Comparison of ENCODE assay signal across 8 mouse cellular contexts in genomic region chr11:106564261-106564660, GRCm38 (mm10). TPM values are rescaled to one million over a fixed set of nuclear protein-coding genes. Genes with fewer than 3 reads are reported as not detected.
DNase-seq lines count a peak whose midpoint lies in the region; ATAC-seq and TF ChIP-seq lines count a peak whose summit lies in the region.

No protein-coding gene starts in this region.

- H3K9me3 ChIP-seq in heart, embryonic 15.5 days (replicated peaks): no peaks in the 10 kb centered on the region

- H3K4me2 ChIP-seq in heart, embryonic 15.5 days: peak overlapping the region; percentile 30; the same call in 1 of the 2 replicates

- peaks cover 36% of the 10 kb centered on the region for H3K4me1 ChIP-seq in heart, embryonic 15.5 days (replicated peaks)
- H3K4me1 ChIP-seq in thymus, adult 2 months (replicated peaks; ENCODE audit: control insufficient read depth, insufficient read depth, low read length): peaks cover 10% of the 10 kb centered on the region

- peak overlapping the region; percentile 67 for H3K27ac ChIP-seq in heart, embryonic 15.5 days
- H3K27ac ChIP-seq in thymus, adult 2 months (ENCODE audit: control insufficient read depth, insufficient read depth, low read length): no peak overlapping the region

- ATAC-seq in heart, embryonic 15.5 days (replicated peaks; ENCODE audit: insufficient number of reproducible peaks, insufficient read depth, low FRiP score, low read depth): peak; percentile 30; the same call in 1 of the 2 replicates
- ATAC-seq in monocyte, adult 5-6 weeks (replicated peaks; ENCODE audit: insufficient number of reproducible peaks, low FRiP score, low TSS enrichment, poor library complexity, severe bottlenecking): peak; percentile 64

- no peaks in the 10 kb centered on the region for H3K27me3 ChIP-seq in heart, embryonic 15.5 days
- H3K27me3 ChIP-seq in thymus, adult 2 months (ENCODE audit: control insufficient read depth, insufficient read depth, low read length): no peaks in the 10 kb centered on the region

- no peak for TF ChIP-seq CTCF in thymus, adult 2 months (IDR thresholded peaks at IDR 0.05; ENCODE audit: borderline replicate concordance, control insufficient read depth, extremely low read depth, insufficient read depth, low read length, poor library complexity)

- no peak overlapping the region for H3K4me3 ChIP-seq in heart, embryonic 15.5 days
- H3K4me3 ChIP-seq in thymus, adult 2 months (ENCODE audit: control insufficient read depth, insufficient read depth, low read length): no peak overlapping the region

- peak; percentile 51 for DNase-seq in cerebellum, adult 9-10 months
- no peak for DNase-seq in cerebellum, adult 11 months
- DNase-seq in brain, adult 2 months (ENCODE audit: low read depth, low spot score): peak; percentile 93
- no peak for DNase-seq in c-Kit-positive CD71-positive TER-119-positive erythroid progenitor cells, embryonic 14.5 days (ENCODE audit: low spot score)
- DNase-seq in thymus, adult 2 months: no peak
- DNase-seq in testis, postnatal 10 days (ENCODE audit: low spot score): no peak

- WGBS in heart, embryonic 15.5 days: 34% methylated on average over 12 of the region's 12 CpGs
- 52% methylated on average over 12 of the region's 12 CpGs for WGBS in thymus, adult 2 months

- no peak for TF ChIP-seq POLR2A in thymus, adult 2 months (IDR thresholded peaks at IDR 0.05; ENCODE audit: control insufficient read depth, extremely low read depth, insufficient read depth, low read length, poor library complexity)

- H3K9ac ChIP-seq in heart, embryonic 15.5 days: no peak overlapping the region

- H3K36me3 ChIP-seq in heart, embryonic 15.5 days: peaks cover 13% of the 10 kb centered on the region; the same call in 1 of the 2 replicates
- 0 out of 2 replicates have a peak, but pooled peaks cover 6% of the 10 kb centered on the region for H3K36me3 ChIP-seq in thymus, adult 2 months (ENCODE audit: control insufficient read depth, insufficient read depth, low read length)

RNA-seq across cellular contexts. Expression of gene Tex2, which starts 49.0 kb away (rescaled TPM):
- polyA plus RNA-seq in heart, embryonic 15.5 days (2015; fragmentation: Nextera tagmentation; extraction: Ambion mirVana): 12.0 and 12.7 TPM in 2 replicates
- 15.4 to 24.3 TPM (median 17.8 TPM) in 3 replicates for total RNA-seq in monocyte, adult 5-6 weeks (2017)
- polyA plus RNA-seq in thymus, adult 2 months (2012; rRNA removed): 13.2 and 13.7 TPM in 2 replicates

Comparison
In these comparisons a context has a peak if more than half of its experiments do, and no peak if none do; other contexts are left out.
1. DNase-seq: peak in cerebellum, adult 9-10 months (single experiment) and brain, adult 2 months (single experiment); none in cerebellum, adult 11 months (single experiment), c-Kit-positive CD71-positive TER-119-positive erythroid progenitor cells, embryonic 14.5 days (single experiment), thymus, adult 2 months (single experiment) and testis, postnatal 10 days (single experiment).